Mouse (Mus musculus) left cerebral cortex, adult 8-10 months (tissue): ENCODE measurements around the gene Dupd1. TPM values are rescaled to one million over a fixed set of nuclear protein-coding genes. Genes with fewer than 3 reads are reported as not detected.

ENCODE experiments used
- DNase-seq, 2 experiments: peaks; one replicate each; pipeline ENCODE4 v3.0.0; 2022; ENCODE audit warnings: low spot score in 2 of 2
- total RNA-seq, 4 experiments: library from RNA; stranded (reverse); gene quantifications; 2 replicates each; pipeline ENCODE4 v1.2.4; 2022

The Dupd1 gene
- not detected for total RNA-seq

- no peak for DNase-seq
These were observed at the start of gene Dupd1 for GRCm38 (mm10) chr14:21714486-21714885. Gene Dupd1 (minus strand): TSS chr14:21714576.

- no peak for DNase-seq
These were observed 49.4 kb upstream of the Dupd1 start for GRCm38 (mm10) chr14:21763736-21764135.

- DNase-seq, result no peak
These were observed 47.2 kb upstream of the Dupd1 start for GRCm38 (mm10) chr14:21761560-21761959.

DNA sequence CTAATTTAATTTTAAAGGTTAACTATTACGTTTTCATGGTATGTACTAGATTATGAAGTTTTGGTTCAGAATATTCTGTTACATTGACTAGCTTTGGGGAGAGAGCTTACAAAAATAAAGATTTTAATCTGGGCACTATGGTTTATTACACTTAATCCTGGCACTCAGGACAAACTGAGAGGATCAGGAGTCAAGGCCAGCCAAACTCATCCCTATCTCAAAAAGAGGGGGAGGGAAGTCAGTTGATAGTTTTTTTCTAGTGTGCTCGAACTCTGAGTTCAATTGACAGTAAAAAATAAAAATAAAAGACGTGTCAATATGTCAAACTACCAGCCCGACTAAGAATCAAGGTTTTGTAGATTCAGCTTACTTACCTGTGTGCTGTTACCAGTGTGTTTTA, 39.0 kb upstream of the Dupd1 start:
- no peak for DNase-seq

DNA sequence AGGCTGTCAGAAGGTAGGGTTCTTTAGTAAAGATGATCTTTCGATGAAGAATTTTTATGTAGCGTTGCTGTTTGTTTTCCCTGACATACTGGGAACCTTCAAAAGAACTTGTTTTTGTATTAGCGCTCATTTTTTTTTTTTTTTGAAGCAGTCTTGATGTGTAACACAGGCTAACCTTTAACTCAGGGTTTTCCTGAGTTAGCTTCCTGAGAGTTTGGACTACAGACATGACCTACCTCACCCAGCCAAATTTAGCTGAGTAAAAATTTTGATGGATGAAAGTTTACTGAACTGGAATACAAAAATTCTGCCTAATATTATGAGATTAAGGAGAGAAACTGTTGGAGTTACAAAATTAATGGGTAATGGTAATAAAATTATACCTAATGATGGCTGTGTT, 38.0 kb upstream of the Dupd1 start:
- no peak for DNase-seq

DNA sequence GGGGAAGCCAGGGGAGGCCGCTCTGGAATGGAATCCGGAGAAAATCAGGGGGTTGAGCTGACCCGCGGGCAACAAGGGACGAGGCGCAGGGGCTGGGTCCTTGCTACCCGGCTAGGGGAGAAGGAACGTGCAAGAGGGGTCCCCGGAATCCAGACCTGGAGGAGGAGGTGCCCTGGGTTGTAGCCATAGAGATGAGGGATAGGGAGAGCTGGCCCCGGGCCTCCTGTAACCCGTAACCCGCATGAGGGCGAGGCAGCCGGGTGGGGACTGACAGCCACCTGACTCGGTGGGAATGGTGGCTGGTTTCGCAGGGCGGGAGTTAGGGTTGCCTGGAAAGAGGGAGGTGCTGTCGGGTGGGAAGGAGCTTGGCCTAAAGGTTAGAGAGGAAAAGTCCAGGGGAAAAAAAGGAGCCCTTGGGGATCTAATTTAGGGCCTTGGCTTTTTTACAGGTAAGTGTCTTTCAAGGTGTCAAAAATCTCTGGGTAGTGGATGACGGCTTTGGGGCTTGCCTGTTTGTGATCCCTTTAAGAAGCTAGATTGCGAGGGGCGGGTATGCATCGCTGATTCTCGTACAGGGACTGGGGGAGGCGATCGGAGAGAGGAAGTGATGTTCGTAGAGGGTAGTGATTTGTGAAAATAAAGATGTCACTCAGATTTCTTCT, 36.6 kb upstream of the Dupd1 start, which contains the start of gene Dusp13:
Dusp13 (minus strand) TSS at position 301 of the 662 bp plus-strand sequence.
- DNase-seq, result peak in 1 of 2 experiments; percentile 51

GRCm38 (mm10) chr14:21750008-21750880, 35.9 kb upstream of the Dupd1 start, which contains the start of gene Samd8:
Gene Samd8 (plus strand): TSS chr14:21750531.
- peak; percentile 70 to 75 for DNase-seq

- peak in 1 of 2 experiments; percentile 38 for DNase-seq
These were observed 33.9 kb upstream of the Dupd1 start for GRCm38 (mm10) chr14:21748142-21748870.

DNA sequence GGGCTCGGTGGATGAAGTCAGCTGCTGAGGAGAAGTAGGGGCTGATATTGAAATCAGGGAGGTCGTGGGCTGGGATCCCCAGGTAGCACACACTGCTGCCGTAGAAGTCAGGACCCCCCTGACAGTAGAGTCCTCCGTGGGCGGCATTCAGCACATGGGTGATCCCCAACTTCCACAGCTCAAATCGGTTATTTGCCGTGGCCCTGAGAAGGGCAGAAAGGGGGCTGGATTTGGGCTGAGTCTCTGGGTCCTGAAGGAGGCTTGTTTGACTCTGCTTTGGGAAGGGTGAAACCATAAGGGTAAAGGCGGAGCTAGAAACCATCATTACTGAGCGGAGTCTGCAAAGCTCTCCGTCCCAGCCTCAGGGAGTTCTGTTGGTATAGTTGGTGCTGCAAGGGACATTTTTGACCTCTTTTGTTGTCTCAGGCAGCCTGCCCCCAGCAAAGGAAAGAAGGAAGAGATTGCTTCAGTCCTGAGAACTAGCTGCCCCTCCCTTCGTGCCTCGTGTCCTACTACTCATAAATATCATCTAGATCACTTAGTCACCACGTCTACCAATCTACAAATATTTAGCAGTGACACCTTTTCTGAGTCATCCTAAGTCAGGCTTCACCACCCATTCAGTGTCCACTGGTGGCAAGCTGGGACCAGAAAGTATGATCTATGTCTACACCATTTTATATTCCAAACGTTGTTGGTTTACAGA, 33.2 kb upstream of the Dupd1 start:
- no peak for DNase-seq

GRCm38 (mm10) chr14:21746846-21747245, 32.5 kb upstream of the Dupd1 start:
- DNase-seq, result no peak

- no peak for DNase-seq
These were observed 31.9 kb upstream of the Dupd1 start for GRCm38 (mm10) chr14:21746251-21746650.

DNA sequence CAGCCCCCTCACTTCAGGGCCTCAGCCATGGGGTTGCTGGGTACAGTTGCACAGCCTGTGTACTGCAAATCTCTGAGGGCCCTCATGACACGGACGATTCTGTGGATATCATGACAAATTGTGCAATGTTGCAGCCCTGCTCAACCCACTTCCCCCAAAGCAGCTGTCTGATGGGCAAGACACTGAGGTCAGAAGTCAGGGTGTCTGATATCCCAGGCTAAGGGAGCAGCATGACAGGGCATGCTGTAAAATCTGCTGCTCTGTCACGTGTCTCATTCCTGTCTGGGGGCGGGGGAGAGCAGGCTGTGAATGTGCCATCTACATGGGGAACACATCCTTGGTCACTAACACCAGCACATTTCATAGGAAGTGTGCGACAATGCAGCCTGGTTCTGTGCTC, 30.8 kb upstream of the Dupd1 start:
- no peak for DNase-seq

GRCm38 (mm10) chr14:21744169-21744568, 29.8 kb upstream of the Dupd1 start:
- no peak for DNase-seq

DNA sequence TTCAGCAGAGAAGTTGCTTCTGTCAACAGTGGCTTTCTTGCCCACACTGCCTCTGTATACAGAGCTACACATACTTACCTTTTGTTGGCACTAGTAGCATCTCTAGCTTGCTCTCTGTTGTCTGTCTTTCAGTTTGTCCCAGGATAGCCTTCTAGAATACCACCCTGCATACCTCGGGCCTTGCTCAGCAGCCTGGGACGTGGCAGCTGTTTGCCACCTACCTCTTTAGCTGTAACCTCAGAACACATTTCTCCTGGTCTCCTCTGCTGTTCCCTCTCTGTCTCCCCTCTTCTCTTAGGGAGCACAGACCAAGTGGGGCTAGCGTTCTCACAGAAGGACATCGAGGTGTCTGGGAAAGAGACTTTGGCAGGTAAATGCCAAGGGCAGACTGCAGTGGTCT, 28.1 kb upstream of the Dupd1 start:
- DNase-seq, result no peak

GRCm38 (mm10) chr14:21741786-21742185, 27.4 kb upstream of the Dupd1 start:
- peak in 1 of 2 experiments; percentile 85 for DNase-seq

DNA sequence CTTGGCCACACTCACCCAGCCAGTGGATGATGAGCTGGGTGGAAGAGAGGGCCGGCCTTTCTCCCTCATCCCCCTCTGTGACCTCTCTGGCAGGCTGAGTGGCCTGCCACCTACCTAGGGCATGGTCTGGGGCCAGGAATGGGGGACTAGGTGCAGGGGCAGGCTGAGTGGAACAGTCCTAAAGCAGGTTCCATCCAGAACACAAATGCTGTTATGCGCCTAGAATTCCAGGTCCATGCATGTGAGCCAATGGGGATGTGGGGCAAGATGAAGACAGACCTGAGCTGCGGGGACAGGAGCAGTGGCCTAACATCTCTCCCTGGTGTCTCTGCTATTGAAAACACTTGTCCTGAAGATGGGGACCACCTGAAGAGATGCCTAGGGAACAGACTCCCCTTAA, 26.9 kb upstream of the Dupd1 start:
- no peak for DNase-seq

DNA sequence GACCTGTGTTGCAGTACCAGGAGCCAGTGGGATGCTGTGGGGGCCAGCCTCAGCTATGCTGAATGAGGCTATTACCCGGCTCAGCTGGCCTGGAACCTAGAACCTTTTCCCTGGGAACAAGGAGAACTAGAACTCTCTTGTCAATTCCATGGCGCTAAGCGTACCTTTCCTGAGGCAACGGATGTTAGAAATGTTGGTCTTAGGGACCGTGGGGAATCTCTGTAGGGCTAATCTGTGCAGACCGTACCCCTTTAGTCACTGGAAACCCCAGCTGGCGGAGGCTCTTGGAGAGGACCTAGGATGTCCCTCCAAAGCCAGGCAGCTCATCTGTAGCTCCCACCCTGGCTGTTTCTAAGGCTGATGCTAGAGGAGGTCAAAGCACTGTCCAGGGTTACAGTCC, 26.0 kb upstream of the Dupd1 start:
- DNase-seq, result no peak

- no peak for DNase-seq
These were observed 18.9 kb upstream of the Dupd1 start for GRCm38 (mm10) chr14:21733131-21733905.

GRCm38 (mm10) chr14:21729936-21730335, 15.6 kb upstream of the Dupd1 start:
- no peak for DNase-seq

DNA sequence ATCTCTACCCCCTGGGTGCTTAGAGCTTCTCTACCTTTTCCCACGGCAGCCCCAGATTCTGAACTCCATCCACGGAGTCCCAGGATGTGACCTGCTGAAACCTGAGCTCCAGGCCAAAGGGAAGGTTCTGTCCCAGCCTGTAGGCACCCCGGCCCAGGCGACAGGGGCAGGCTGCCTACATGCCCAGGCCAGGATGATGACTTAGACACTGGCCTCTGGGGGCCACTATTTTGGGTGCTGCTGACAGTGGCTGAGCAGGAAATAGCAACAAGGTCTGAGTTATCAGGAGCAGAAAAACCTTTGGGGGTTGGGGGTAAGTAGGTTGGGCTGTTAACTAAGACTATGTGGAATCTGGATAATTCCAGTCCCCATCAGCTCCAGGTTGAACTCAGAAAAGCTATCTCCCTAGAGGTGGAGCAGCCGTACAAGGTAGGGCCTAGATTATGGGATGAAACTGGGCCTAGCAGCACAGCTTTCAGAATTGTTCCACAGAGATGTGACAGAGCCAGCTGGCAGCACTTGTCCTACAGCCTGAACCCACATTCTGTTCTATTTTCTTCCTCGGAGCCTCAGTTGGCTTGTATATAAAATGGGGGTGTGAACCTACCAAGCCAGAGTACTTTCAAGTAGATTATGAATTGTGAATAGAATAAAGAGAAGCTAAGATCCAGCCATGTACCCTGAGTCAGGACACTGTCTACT, 14.8 kb upstream of the Dupd1 start:
- DNase-seq, result no peak
